Mouse (Mus musculus): ENCODE results near the gene Plcb1.

- no peak for TF ChIP-seq POLR2A (IDR thresholded peaks at IDR 0.05; ENCODE audit: low read depth, low read length)
- TF ChIP-seq CTCF (IDR thresholded peaks at IDR 0.05; ENCODE audit: extremely low read depth, insufficient read length, insufficient replicate concordance, low read depth, low read length) = no peak
These were observed 40.5 kb downstream of the Plcb1 start for GRCm38 (mm10) chr2:134826111-134827005.
